Mouse (Mus musculus) kidney, postnatal 36 days (tissue): ENCODE measurements around the gene Crp.

Experiments
- DNase-seq, 2 experiments: peaks; one replicate each; pipeline ENCODE4 v3.0.0; 2021 to 2022; ENCODE audit warnings: mixed read lengths in 2 of 2

Crp gene

DNA sequence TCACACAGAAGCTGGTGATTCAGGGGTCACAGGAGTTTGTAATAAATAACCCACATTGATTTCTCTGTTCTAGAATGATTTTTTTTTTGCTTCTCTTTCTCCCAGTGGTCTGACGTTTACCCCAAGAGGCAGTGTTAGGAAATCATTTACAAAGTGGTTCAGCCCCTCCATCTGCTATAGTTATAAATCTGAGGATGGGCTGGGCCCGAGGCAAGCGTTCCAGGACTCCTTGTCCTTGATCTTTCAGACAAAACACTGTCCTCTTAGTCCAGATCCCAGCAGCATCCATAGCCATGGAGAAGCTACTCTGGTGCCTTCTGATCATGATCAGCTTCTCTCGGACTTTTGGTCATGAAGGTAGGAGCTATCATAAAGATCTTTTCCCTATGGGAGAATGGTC, at the start of gene Crp:
Crp (plus strand) TSS at position 212 of the 400 bp plus-strand sequence.
- no peak for DNase-seq

DNA sequence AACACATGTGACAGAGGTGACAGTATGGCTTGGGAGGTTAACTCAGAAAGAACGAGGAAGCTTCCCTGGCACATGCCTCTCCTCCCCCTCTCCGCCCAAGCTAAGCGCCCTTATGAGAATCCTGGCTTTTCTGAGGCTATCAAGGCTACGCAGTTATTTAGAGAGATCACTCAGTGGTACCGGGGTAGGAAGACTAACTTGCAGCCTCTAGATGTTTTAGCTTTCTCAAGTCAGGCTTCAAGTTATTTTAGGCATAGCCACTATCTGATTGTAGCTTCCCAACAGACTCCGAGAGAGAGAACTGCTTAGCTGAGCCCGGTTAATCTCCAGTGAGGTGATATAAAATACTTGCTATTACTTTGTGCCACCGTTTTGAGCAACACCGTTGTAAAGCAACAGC, 48.5 kb upstream of the Crp start:
- DNase-seq = no peak

DNA sequence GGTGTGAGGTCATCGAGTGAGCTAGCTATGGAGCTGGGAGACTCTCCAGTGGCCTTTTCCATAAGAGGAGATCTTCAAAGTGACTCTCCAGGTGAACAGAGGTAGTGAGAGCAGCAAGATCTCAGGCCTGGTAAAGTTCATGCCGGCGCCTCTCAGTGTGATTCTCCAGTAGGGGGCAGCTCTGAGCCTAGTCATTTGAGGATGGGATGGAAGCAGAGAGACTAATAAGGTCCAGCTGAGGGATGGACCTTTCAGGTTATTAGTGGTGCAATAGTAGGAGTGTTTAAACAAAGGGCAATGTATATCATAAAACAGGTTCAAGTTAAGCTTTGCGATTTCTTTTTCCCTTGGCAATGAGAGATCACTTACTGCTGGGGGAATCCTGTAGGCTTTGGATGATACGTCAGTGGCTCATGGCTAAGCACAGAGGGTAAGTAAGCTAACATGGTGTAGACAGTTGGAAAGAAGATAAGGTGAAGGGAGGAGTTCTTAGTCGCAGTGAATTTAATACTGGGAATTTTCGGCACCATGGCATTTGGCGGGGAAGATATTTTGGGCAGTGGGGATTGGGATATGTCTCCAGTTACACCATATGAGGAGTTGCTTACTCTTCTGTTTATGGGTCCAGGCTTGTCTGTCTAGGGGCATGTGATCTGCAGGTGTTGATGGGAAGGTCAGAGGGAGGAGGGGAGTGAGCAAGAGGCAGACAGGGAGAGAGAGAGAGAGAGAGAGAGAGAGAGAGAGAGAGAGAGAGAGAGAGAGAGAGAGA, 47.2 kb upstream of the Crp start:
- DNase-seq = peak; percentile 30 to 71

DNA sequence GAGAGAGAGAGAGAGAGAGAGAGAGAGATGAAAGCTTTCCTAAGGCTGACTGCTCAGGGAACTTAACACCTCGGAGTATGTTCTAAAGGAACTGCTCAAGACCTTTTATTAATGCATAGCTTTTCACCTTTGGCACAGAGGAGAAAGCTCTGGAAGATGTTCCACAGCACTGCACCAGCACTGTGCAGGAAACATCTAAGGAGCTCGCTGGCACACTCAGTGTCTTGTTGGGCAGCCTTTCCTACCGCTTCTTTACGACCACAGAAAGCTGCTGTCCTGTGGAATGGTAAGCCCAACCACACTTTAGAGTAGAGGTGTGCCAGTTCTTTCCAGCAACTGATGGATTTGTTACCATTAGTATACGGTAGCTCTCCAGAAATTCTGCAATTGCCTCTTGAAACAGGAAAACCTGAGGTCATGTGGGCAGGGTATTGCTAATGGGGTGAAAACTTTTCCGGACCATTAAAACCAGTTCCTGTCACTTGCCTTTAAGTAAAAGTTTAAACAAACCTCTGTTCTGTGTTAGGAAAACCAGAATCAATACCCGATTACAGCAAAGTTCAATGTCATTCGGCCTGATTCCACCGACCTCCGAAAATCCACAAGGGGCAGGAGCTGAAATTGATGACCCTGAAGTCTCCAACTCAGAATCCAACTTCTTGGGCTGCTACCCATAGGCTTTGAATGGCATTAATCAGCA, 46.4 kb upstream of the Crp start:
- DNase-seq = no peak

DNA sequence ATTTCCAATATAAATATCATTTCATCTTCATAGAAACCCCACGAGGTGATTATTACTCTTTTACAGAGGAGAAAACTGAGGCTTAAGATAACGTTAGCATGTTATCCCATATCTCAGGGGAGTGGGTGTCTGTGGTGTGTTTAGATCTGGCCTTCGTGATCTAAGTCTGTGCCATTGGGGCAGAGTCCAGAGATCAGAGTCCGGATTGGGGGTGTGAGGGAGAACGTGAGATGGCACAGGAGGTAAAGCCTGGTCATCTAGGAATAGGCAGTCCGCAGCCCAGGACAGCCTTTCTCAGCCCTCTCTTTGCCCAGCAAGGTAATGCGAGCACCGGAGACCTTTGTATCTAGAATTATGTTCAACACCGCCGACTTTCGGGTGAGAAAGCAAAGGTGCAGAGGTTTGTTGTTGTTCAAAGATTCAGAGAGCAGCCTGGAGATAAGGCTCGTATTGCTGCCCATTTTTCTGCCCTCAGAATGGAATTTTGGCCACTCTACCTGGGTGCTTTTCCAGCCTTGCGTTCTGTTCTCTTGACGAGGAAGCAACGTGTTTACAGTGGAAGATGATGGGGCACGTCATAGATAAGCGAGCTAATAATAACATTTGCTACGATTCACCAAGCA, 45.7 kb upstream of the Crp start:
- peak in 1 of 2 experiments; percentile 14 for DNase-seq

DNA sequence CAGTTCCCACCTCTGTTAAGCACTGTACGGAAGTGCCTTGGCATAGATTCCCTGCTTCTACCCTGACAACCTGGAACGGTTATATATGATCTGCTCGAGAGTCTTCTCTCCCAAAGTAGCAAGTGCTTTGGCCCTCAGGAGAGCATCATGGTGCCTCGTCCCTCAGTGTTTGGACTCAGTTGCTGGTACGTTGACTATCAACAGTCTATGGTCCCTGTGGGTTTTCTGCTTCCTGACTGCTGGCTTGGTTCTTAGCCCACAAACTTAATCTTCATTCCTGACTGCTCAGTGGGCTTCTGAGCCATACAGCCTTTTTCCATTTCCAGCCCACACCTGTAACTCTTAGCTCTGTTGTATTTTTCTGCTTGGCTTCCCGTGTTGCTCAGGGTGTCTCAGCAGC, 44.0 kb upstream of the Crp start:
- DNase-seq = no peak

DNA sequence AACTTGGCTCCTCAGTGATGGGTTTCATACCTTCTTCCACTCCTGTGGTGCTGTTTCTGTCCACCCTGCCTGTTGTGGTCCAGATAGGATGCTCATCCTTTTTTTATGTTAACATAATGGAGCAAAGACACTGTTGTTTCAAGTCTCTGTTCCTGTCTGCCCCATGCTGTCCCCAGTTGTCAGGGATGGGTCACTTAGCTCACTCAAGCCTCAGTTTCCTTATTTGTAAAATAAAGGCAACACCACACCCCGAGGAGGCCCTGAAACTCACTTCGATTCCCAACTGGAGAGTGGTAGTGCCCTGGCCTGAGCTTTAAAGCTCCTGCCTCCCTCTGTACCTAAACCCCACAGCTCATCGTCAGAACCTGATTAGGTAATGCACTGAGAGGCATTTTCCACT, 40.6 kb upstream of the Crp start:
- DNase-seq = no peak

DNA sequence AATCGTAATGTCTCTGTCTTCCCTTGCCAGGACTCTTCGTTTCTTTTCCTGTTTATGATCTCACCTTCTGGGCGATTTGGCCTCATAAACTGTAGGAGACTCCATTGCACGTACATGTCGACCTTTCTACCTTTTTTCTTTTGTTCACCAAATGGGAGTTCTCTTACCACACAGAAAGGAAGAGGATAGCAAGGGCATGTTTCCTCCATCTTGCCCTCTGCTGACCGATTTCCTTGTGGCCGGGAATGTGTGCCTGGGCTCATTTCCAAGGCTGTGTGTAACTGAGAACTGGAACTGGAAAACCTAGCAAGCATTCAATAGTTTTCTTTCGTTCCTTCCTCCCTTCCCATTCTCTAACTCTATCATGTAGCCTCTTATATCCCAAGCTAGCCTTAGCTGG, 38.2 kb upstream of the Crp start:
- DNase-seq = peak; percentile 10 to 23

DNA sequence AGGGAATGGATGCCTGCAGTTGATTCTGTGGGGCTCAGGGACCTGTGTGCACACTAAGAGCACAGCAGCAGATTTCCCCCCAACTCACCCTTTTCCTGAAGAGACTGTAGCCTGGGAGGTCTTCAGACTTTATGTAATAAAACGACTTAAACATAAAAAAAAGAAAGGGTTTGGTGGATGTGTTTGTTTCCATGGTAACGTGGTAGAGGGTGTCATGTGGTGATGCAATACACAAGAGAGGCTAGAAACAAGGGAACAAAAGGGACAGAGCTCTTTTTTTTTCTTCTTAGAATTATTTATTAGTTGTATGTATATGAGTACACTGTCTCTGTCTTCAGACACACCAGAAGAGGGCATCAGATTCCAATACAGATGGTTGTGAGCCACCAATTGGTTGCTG, 32.4 kb upstream of the Crp start:
- DNase-seq = no peak

DNA sequence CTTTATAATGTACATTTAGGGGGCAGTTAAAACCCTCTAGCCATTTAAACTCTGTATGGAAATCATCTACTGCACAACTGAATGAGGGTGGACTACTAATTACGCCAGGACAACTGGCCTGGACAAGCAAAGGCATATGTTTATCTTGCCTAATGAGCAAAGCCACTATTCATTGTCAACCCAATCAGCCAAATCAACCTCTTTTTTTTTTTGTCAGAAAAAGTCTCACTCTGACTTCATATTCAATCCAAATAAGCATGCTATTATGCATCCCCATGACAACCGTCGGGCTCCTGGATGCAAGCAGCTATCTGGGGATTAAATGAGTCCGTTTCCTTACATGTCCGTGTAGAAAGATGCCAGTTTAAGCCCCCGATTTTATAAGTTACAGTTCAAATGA, 30.3 kb upstream of the Crp start:
- no peak for DNase-seq

DNA sequence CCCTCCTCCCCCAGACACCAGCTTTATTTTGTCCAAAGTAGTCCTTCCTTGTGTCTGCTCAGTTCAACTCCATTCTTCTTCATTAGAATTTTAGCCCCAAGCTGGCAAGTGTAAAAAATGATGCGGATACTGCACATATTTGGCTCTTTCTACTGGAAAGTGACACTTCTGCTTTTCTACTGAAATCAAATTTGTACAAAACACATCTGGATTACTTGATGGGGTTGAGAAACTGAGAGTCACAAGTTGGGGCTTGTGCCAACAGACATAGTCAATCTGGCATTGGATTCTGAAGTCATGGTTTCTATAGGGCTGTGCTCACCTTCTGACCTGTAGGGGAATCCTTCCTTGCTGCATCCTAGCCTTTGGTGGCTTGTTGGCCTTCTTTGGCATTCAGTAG, 27.1 kb upstream of the Crp start:
- DNase-seq = no peak

DNA sequence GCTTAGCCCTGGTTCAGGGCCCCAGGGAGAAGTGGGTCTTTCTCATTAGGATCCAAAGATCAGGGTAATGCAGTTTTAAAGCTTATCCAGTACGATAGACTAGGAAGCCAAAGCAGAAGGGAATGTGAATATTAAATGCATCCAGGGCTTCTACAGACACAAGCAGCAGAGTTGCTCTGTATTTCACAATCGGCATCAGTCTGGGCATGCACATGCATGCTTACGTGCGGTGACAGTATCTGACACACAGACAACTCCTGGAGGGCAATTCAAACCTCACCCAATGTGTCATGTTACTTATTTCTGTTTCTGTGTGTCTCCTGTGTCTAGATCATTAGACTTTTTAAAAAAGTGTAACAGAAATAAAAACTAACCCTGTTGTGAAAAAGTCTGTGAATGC, 17.1 kb upstream of the Crp start:
- DNase-seq = no peak

DNA sequence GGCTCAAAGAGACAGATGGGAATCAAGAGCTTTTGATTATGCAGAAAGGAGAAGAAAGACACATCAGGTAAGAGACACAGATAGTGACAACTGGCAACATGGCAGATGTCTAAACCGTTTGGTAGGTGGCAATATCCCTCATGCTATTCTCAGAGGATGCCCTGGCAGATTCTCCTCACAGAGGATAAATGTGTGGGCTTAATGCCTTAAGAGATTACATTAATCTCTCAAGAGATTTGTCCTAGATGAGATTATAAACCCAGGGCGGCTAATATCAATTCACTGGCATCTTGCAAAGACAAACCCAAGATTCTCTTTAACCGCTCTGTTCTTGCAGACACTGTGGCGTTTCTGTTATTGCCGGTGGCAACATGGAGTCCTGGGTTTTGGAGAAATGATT, 14.3 kb upstream of the Crp start:
- DNase-seq = no peak

DNA sequence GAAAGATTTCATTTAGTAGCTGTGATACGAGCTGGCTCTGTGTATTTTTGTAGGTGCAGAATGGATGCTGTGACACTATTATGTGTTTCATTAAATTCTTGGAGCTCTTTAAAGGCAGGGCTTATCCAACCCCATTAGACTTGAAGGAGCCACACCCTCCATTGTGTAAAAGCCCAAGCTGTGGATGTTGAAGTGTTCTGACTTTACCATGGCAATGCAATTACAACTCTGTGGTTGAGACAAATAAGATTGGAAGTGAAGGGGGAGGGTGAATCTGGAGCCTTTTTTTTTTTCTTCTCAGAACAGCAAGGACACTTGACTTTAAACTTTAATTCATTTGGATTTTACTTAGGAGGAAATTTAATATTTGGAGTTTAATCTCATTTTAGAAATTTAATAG, 13.9 kb upstream of the Crp start:
- no peak for DNase-seq

DNA sequence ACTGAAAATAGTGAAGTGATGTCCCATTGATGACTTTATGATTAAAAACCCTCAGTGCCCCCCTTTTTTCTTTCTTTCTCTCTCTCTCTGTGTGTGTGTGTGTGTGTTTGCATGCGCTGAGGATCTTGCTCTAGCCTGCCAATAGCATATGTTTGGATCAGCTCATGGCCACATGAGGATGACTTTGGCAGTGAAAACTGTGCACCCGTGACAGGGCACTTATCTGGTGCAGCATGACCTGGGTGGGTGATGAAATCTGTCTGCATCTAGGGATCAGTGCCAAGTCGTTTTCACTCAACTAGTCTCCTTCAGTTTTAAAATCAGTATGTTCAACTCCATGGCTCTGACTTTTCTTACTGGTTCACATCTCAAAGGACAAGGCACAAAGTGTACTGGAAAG, 12.7 kb upstream of the Crp start:
- no peak for DNase-seq

DNA sequence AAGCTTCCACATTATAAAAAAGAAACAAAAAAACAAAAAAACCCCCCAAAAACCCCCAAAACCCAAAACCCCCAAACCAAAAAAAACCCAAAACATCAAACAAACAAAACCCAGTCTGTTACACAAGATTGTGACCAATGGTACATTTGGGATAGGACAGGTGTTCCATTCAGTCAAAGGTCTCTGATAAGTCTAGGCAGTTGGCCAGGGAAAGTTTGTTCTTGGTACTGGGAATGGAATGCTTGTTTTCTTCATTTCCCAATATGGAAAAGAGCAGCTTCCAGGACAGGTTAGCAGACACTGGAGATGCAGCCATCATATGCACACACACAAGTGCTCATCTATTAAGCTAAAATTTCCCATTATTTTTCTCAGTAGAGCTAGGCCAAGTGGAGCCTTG, 433 bp upstream of the Crp start:
- DNase-seq = no peak

DNA sequence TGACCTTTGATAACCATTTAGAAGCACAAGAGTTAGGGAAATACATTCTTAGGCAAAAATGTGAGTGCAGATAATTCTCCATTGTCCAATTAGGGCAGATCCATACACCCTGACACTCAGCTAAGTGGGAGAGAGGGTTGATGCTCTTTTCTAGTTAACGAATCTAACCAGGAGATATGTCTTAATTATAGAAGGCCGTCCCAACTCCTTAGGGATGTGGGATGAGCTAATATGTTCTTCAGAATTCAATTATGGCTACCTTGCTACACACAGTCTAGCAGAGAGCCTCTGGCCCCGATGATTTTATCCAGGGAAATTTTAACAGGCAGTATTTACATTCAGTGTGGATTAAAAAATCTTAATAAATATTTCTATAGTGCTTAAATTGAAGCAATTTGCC, 3.0 kb downstream of the Crp start:
- DNase-seq = no peak

DNA sequence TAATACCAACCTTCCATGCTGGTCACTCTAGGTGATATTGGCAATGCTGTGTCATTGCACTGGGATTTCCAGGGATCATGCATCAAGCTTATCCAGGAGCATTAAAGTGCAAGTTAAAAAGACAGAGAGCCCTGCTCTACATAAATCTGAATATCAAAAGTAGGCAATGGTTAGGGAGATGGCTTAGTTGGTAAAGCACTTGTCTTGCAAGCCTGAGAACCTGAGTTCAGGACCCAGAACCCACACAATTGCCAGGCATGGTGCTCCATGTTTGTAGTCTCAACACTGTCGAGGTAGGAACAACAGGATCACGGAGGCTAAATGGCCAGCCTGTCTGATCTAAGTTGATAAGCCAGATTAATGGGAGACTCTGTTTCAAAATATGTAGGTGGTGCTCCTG, 3.5 kb downstream of the Crp start:
- no peak for DNase-seq

DNA sequence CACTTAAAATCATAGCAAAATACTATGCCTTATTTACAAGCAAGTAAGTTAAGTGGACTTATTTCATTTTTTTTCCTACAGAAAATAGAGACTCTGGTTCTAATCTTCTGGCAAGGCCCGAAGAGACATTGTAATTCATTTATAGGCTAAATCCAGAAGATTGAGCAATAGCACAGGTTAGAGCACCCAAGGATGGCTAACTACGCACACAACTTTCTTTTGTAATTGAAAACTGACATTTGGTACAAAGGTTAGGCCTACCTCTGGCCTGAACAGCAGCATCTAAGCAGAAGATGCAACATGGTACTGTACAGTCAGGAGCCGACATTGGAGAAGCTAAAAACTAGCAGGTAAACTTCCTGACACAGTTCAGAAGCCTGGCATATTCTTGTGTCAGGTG, 4.0 kb downstream of the Crp start:
- peak in 1 of 2 experiments; percentile 2 for DNase-seq

DNA sequence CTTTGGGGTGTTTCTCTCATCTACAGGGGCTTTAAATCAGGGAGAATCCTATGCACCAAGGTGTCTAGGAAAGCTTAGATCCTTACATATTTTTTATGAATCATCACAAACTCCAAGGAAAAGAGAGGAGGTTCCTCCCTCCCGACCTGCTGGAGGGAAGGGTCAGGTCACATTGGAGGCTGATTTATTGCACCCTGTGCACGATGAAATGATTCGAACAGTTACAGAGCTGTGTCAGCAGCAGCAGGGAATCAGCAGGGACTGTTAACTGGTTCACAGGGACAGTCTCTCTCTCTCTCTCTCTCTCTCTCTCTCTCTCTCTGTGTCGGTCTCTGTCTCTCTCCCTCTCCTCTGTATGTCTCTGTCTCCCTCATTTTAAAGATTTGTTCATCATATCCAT, 6.9 kb downstream of the Crp start:
- no peak for DNase-seq

DNA sequence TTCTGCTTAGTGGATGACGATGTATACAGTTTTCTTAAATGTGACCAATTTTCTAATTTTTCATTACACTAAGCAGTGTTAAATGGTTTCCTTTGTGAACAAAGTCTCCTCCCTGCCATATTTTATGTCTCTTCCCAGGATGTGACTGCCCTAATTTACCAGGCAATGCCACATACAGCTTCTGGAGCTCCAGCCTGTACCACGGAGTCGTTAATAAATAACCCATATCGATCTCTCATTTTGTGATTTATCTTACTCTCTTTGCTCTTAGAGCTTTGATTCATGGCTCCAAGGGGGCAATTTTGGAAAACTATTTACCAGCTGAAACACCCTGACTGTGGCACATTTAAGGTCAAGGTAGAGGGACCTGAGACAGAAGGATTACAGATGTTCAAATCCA, 8.4 kb downstream of the Crp start:
- DNase-seq = no peak

DNA sequence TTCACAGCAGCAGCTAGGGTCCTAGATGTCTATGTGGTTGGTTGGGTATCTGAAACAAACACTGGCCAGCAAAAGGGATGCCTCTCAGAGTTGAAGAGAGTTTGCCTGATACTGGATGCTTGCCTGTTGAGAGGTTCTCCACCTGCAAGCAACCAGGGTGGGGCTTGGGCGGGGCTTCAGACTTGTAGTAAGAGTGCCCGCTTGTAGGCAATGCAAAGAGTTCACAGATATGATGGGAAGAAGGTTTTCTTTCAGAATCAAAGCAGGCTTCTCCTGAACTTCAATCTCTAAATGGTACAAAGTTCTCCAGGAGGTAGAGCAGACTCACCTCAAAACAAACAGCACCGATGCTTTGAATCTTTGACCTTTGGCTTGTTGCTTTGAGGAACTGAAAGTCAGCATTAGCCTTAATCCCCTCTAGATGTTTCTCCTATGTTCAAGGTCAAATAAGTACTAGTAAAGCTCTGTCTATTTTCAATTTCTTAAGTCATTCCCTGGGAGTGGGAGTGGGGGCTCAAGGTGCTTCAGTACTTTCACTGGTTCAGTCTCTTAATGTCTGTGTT, 12.0 kb downstream of the Crp start:
- DNase-seq = no peak

DNA sequence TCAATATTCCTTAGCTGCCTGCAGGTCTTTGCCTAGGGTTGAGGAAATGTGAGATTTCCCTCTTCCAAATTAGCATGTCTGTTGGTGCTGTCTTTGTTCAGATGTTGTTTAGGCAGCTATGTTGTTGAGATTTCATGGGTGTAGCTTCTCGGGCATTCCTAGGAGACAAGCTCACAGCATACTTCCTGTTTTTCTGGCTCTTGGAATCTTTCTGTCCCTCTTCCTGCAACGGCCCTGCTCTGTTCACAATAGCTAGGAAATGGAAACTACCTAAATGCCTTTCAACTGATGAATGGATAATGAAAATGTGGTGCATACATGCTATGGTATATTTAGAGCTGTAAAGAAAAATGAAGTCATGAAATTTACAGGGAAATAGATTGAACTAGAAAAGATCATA, 13.5 kb downstream of the Crp start:
- DNase-seq = no peak

DNA sequence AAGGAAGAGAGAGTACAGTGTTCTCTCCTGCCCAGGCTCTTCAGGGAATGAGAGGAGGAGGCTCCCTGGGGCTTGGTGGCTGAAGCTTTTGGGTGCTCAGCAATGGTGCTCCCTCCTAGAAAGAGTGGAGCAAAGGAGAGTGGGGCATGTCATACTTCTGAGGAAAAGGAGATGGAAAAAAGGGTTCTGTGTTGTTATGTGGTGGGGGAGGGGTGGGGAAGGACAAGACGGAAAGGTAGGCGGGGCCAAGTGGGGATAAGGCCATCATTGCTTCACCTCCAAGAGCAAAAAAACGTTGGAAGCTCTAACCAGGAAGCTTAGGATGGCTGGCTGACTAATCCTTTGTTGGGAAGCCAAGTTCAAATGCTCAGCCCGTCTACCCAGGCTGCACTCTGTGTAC, 14.1 kb downstream of the Crp start:
- no peak for DNase-seq
